ENCODE assay signal across 8 mouse cellular contexts in the genomic region with DNA sequence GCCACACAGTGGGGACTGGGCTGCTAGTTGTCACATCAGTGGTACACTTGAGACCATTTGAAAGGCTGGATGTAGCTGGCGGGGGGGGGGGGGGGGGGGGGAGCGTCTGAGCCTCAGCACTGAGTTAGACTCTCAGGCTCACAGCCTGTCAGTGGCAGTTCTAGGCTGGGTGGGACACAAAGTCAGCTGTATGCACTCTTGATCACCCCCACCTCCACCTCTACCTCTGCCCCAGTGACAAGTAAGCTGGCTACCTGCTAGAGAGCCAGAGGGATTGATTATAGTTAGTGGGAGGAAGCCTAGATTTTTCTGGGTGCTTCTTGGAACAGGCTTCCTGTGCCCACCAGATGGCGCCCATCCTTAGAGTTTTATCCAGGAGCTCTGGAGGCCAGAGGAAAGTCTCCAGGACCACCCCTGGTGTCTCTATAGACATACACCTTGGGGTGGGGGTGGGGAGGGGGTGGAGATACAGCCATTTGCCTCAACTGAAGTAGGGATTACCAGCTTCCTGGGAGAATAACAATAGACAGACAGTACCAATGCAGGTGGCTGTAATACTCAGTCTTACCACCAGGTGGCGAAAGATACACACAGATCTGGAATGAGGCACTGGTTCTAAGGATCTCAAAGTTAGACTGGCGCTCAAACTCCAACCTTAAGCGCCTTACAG.
DNase-seq lines count a peak whose midpoint lies in the region; ATAC-seq and TF ChIP-seq lines count a peak whose summit lies in the region.

No protein-coding gene starts in this region.

- intact Hi-C loops in heart, postnatal 14 days (cut with DNase I) = loop anchor here (1.0 to 10.0 kb wide), 5 partner anchors 46 to 468 kb away; a partner anchor contains a TSS

- no peak for TF ChIP-seq EP300 in liver, postnatal 0 days (IDR thresholded peaks at IDR 0.05; ENCODE audit: low read depth)

- no peak overlapping the region for H3K4me2 ChIP-seq in forebrain, embryonic 11.5 days (ENCODE audit: low read depth, low read length, severe bottlenecking)
- H3K4me2 ChIP-seq in liver, postnatal 0 days (ENCODE audit: low read depth, low read length) = no peak overlapping the region
- no peak overlapping the region for H3K4me2 ChIP-seq in neural tube, embryonic 13.5 days

- peak; percentile 92 for TF ChIP-seq CTCF in liver, postnatal 0 days (IDR thresholded peaks at IDR 0.05; ENCODE audit: low read depth)

- no peaks in the 10 kb centered on the region for H3K27me3 ChIP-seq in forebrain, embryonic 11.5 days (ENCODE audit: control insufficient read depth, insufficient read depth, low read length)
- H3K27me3 ChIP-seq in liver, postnatal 0 days (ENCODE audit: insufficient read depth, low read length) = no peaks in the 10 kb centered on the region
- no peaks in the 10 kb centered on the region for H3K27me3 ChIP-seq in neural tube, embryonic 13.5 days

- peak; percentile 51; the same call in 1 of the 2 replicates for ATAC-seq in forebrain, embryonic 11.5 days (replicated peaks; ENCODE audit: low FRiP score)
- peak; percentile 71 for ATAC-seq in liver, postnatal 0 days
- ATAC-seq in neural tube, embryonic 13.5 days (ENCODE audit: low read depth) = peak; percentile 66

- 9% methylated on average over 4 of the region's 6 CpGs for WGBS in forebrain, embryonic 11.5 days
- WGBS in large intestine, adult 2 months = 18% methylated on average over 6 of the region's 6 CpGs
- 19% methylated on average over 5 of the region's 6 CpGs for WGBS in liver, postnatal 0 days (ENCODE audit: insufficient replicate concordance)
- WGBS in neural tube, embryonic 13.5 days = 22% methylated on average over 6 of the region's 6 CpGs

- no peak overlapping the region for H3K4me3 ChIP-seq in forebrain, embryonic 11.5 days (ENCODE audit: low read depth, low read length)
- no peak overlapping the region for H3K4me3 ChIP-seq in liver, postnatal 0 days (ENCODE audit: low read depth, low read length)
- no peak overlapping the region for H3K4me3 ChIP-seq in neural tube, embryonic 13.5 days

- H3K9ac ChIP-seq in forebrain, embryonic 11.5 days (ENCODE audit: low read length) = no peak overlapping the region
- no peak overlapping the region for H3K9ac ChIP-seq in liver, postnatal 0 days (replicated peaks)
- H3K9ac ChIP-seq in neural tube, embryonic 13.5 days = no peak overlapping the region

- DNase-seq in ES-CJ7 (ENCODE audit: low read depth, low spot score) = peak; percentile 91
- DNase-seq in brain, embryonic 18.5 days (ENCODE audit: low read depth, low spot score) = peak; percentile 52
- DNase-seq in forebrain, embryonic 11.5 days (ENCODE audit: low spot score) = peak; percentile 88
- DNase-seq in heart, postnatal 14 days = peak; percentile 81 to 89
- peak; percentile 47 for DNase-seq in large intestine, adult 2 months (ENCODE audit: low read depth, low spot score)
- peak; percentile 85 for DNase-seq in liver, postnatal 0 days
- DNase-seq in thymus, adult 18-20 months = peak; percentile 29 to 48

- H3K27ac ChIP-seq in forebrain, embryonic 11.5 days (ENCODE audit: low read depth, low read length) = no peak overlapping the region
- no peak overlapping the region for H3K27ac ChIP-seq in liver, postnatal 0 days (ENCODE audit: low read depth)
- no peak overlapping the region for H3K27ac ChIP-seq in neural tube, embryonic 13.5 days (replicated peaks)

- H3K4me1 ChIP-seq in forebrain, embryonic 11.5 days (replicated peaks; ENCODE audit: control insufficient read depth, insufficient read depth, low read length) = peaks cover 9% of the 10 kb centered on the region; the same call in 1 of the 2 replicates
- H3K4me1 ChIP-seq in liver, postnatal 0 days (ENCODE audit: insufficient read depth) = peaks cover 4% of the 10 kb centered on the region
- H3K4me1 ChIP-seq in neural tube, embryonic 13.5 days (replicated peaks) = peaks cover 18% of the 10 kb centered on the region; the same call in 1 of the 2 replicates

- H3K36me3 ChIP-seq in forebrain, embryonic 11.5 days (ENCODE audit: control insufficient read depth, insufficient read depth, low read length) = no peaks in the 10 kb centered on the region
- no peaks in the 10 kb centered on the region for H3K36me3 ChIP-seq in liver, postnatal 0 days (replicated peaks; ENCODE audit: insufficient read depth, low read length)
- H3K36me3 ChIP-seq in neural tube, embryonic 13.5 days = no peaks in the 10 kb centered on the region

- H3K9me3 ChIP-seq in forebrain, embryonic 11.5 days (ENCODE audit: control insufficient read depth, low read length) = no peaks in the 10 kb centered on the region
- H3K9me3 ChIP-seq in liver, postnatal 0 days (ENCODE audit: low read length) = no peaks in the 10 kb centered on the region
- H3K9me3 ChIP-seq in neural tube, embryonic 13.5 days = no peaks in the 10 kb centered on the region

Comparison
In these comparisons a context has a peak if more than half of its experiments do, and no peak if none do; other contexts are left out.
1. DNase-seq: peak in every context shown above with its lines; median percentile 91 in ES-CJ7; 88 in forebrain, embryonic 11.5 days; 85 in heart, postnatal 14 days; 85 in liver, postnatal 0 days; 52 in brain, embryonic 18.5 days; 47 in large intestine, adult 2 months; 38 in thymus, adult 18-20 months.